Mouse (Mus musculus) layer of hippocampus, adult 8-10 months (tissue): ENCODE results near the gene Tmem151a. TPM values are rescaled to one million over a fixed set of nuclear protein-coding genes. Genes with fewer than 3 reads are reported as not detected.
"Not testable (repeated sequence)": the region's sequence is repeated elsewhere in the genome, so short reads cannot be mapped to it uniquely, and the experiment has no call there.

Source experiments
- DNase-seq, 2 experiments: peaks; one replicate each; pipeline ENCODE4 v3.0.0; 2022; ENCODE audit warnings: low spot score in 2 of 2
- total RNA-seq, 4 experiments: library from RNA; stranded (reverse); gene quantifications; 2 replicates each; pipeline ENCODE4 v1.2.4; 2022

Gene Tmem151a
- total RNA-seq, 4 experiments from 2014 or later, result 104 to 117 (median 106) TPM

DNA sequence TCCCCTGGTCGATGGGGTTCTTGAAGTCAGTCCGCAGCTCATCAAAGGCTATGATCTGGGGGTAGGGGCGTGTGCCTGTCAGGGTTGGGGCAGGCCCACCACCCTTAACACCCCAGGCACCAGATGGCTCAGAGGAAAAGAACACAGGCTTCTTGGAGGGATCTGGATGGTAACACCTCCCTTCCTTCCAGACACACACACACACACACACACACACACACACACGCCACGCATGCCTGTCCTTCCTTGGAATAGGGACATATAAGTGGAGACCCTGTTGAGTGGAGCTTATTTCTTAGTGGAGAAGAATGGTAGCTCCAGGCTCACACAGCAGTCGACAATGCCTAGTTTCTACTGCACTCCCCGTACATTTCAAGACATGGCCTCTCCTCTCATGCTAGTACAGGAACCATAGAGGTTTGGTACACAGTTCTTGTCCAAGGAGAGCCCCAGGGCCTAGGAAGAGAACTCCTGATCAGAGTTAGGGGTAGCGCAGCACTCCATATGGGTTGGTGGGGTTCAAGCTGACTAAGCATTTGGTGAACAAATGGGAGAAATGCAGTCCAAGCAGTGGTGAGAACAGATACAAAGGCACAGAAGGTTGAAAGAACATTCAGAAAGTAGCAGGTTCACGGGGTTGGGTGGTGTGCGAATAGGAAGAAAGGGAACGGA is 9.6 kb upstream of the Tmem151a start:
- no peak for DNase-seq

DNA sequence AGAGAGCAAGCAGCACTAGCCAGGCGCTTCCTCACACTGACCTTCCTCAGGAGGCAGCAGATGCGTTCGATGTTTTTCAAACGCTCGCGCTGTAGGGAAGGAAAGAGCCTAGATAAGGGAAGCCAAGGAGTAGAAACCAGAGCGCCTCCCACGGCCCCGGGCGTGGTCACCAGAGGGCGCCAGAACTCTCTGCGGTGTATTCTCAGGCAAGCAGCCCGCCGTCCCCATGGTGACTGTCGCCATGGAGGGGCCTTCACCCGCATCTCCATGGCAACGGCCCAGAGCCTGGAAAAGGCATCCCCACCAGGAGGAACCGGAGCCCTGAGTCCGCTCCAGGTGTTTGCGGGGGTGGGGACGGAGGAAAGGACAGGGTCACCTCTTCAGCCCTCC is 8.9 kb upstream of the Tmem151a start:
- DNase-seq, result peak; percentile 95 to 98

DNA sequence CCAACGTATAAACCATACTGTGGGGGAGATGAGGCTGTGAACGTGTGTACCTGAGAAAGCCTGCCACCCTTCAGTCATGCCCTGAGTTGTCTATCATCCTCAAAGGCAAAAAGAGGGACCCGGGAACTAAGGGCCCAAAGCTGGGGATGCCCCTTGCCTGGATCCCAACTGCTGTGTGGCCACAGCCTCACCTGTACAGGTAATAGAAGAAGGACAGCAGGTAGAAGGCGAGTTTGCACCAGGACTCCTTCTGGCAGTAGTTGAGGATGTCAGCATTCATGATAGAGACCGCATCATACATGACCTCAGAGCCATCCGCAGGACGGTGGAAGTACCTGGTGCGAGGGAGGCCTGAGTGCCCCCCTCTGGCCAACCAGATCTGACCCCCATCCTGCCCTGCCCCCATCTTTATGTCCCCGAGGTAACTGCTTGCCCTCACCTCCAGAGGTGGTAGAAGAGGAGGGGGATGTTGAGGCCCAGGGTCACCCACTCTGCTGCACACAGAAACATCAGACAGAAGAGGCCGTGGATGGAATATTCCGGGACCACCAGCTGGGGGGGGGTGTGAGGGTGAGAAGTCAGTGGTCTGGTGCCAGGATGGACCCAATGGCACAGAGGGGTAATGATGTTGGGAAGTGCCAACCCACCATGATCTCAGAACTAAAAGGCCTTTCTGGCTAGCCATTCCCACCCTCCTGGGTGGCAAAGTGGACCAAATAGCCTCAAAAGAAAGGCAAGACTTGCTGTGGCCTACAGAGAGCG is 8.3 kb upstream of the Tmem151a start:
- no peak for DNase-seq

DNA sequence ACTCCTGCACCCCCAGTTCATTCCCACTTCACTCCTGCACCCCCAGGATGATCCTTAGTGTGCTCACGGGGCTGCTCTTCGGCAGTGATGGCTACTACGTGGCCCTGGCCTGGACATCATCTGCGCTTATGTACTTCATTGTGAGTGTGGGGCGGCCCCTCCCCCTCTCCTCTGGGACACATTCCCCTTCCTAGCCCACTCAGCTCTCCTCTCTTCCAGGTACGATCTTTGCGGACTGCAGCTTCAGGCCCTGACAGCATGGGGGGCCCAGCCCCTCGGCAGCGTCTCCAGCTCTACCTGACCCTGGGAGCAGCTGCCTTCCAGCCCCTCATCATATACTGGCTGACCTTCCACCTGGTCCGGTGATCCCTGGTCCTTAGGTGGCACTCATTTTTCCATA is 6.8 kb upstream of the Tmem151a start:
- no peak for DNase-seq

DNA sequence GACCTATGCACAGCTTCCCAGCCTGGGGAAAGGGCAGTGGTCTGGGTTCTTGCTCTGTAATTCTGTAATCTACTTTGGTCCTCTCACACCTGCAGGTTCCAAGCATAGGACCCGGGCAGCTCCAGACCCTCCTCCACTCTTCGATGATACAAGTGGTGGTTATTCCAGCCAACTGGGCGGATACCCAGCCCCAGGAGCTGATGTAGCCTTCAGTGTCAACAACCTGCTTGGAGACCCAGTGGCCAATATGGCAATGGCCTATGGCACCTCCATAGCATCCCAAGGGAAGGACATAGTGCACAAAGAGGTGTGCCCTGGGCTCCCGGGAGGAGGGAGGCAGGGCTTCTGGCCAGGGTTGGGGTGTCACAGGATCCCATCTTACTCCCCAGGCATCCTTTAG is 4.0 kb upstream of the Tmem151a start:
- DNase-seq, result no peak

DNA sequence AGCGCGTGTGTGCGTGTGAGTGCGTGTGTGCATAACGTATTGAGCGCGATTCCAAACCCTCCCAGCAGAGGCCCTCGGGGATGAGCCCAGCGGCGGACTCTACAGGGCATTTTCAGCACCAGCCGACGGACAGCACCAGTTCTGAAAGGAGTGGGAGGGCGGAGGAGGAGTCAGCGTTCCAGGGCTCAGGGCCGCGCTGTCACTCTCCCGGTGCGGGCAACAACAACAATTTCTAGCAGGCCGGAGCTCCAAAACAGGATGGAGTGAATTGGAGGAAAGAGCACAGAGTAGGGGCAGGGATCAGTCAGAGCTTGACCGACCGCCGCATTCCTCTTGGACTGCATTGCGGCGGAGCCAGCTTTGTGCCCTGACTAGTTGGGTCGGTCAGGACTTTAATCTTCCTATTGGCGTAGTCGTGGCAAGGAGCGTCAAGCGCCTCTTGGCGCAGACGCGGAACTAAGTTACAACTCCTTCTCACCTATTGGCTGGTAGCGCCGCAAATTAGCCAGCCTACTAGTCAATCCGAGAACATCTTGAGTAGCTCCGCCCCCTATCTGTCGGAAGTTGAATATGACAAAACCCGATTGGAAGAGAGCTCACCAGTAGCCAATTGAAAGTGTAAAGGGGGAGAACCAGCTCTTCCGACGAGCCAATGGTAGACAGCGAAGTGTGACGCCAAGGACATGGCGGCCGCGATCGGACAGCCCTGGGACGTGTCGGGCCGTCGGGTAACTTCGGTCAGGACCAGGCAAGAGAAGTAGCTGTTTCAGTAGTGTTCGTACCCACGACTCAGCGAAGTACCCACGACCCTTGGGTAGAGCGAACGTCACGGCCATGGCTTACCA is 2.8 kb upstream of the Tmem151a start, which contains the start of gene Yif1a:
Gene Yif1a (plus strand): TSS at position 655 of the 845 bp plus-strand sequence.
- peak; percentile 96 to 99 for DNase-seq

- not testable (repeated sequence) for DNase-seq
Observed at GRCm38 (mm10) chr19:5086533-5086932, 1.2 kb upstream of the Tmem151a start.

GRCm38 (mm10) chr19:5084834-5085144 is 542 bp downstream of the Tmem151a start:
- no peak for DNase-seq

GRCm38 (mm10) chr19:5083961-5084833 is 1.1 kb downstream of the Tmem151a start:
- DNase-seq, result no peak

DNA sequence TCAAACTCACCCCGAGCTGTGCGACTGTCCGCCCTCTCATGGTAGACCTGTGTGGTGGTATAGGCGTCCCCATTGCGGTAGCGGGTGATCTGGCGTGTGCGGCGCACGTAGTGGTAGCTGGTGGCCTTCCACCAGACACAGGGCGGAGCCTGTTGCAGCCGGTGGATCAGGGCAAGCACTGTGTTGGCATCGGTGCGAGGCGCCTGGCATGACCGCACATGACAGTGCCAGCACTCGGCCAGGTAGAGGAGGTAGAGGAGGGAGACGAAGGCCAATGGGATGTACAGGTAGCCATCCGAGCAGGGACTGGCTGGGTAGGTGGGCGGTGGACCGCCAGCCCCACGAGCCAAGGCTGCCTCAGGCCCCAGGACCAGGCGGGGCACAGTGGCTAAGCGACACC is 2.7 kb downstream of the Tmem151a start:
- no peak for DNase-seq

GRCm38 (mm10) chr19:5082005-5082404 is 3.3 kb downstream of the Tmem151a start:
- DNase-seq, result no peak

DNA sequence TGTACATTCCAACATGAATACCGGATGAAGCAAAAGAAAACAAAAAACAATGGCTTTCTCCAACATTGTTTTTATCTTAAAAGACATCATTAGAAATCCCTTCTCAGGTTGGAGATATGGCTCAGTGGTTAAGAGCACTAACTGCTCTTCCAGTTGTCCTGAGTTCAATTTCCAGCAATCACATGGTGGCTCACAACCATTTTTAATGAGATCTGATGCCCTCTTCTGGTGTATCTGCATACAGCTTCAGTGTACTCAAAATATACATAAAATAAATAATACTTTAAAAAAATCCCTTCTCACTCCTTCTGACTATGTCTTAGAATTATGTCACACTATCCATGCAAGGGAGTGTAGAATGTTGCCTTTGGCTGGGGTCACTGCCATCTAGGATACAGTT is 6.1 kb downstream of the Tmem151a start:
- no peak for DNase-seq

GRCm38 (mm10) chr19:5073518-5073917 is 11.8 kb downstream of the Tmem151a start:
- DNase-seq, result no peak

GRCm38 (mm10) chr19:5073028-5073427 is 12.3 kb downstream of the Tmem151a start:
- DNase-seq, result no peak

DNA sequence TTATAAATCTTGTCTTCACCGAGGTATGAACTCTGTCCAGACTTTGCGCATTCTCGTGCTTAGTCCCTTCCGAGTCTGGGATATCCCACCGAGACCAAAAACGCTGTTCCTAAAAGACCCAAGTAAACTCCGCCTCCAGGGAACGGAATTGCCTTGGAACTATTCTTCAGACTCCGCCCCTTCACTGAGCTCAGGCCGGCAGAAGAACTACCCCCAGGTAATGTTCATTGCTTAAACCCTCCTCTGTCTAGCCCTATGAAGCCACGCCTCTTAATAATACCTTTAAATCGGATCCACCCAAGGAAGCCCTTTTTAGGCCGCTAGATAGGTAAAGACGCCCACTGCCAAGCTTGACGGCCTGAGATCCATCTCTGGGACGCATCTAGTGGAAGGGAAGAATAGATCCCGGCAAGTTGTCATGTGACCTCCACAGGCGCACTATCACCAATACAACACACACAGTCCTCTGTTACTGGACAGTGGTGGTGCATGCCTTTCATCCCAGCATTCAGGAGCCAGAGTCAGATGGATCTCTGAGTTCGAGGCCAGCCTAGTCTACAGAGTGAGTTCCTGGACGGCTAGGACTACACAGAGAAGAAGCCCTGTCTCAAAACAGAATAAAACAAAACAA is 12.8 kb downstream of the Tmem151a start:
- DNase-seq, result no peak

DNA sequence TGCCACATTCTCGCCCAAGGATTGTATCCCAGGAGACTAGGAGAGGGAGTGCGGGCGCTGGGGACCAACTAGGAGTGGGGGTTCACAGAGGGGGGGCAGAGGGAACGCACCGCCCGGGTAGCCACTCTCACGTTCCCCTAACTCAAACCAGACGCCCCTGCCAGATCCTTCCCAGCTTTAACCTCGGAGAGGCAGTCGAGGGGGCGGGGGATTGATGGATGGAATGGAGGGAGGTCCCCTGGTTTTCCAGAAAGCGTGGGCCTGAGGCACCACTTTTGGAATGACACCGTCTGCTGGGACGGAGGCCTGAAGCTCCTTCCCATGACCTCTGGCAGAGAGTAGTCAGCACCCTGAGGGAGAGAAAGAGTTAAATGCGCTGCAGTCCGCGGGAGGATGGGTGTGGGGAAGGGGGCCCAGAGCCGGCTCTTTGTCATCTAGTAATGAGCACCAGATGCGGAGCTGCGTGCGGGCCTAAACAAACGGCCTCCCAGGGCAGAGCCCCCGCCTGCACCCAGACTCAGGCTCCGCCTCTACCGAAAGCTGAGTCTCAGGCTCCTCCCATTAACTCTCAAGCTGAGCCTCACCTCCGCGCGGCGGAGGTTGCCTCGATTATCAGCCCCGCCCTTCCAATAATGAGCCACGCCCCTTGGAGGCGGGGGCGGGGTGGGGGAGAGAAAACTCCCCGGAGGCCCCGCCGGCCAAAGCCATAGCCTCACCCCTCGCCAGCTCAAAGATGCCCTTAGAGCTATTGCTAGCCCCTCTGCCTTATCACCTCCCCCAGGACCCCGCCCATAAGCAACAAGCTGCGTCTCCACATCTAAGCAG is 13.6 kb downstream of the Tmem151a start:
- no peak for DNase-seq

DNA sequence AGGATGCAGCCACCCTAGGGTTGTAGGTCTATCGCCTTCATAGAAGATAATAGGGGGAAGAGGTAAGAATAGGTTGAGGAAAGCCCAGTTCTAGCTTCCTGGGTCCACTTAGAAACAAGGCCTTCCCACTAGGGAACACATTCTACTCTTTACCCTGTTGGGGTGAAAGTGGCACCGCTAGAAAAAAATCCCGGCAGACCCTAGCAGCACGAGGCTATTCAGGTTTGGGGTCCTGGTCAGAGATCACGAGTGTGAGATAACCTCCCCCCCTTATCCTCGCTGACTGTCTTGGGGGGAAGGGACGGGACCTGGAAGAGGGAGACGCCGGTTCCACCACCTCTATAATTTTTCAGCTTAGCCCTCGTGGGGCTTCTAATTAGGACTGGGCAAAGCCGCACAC is 14.3 kb downstream of the Tmem151a start:
- DNase-seq, result no peak

GRCm38 (mm10) chr19:5069978-5070377 is 15.4 kb downstream of the Tmem151a start:
- DNase-seq, result no peak

DNA sequence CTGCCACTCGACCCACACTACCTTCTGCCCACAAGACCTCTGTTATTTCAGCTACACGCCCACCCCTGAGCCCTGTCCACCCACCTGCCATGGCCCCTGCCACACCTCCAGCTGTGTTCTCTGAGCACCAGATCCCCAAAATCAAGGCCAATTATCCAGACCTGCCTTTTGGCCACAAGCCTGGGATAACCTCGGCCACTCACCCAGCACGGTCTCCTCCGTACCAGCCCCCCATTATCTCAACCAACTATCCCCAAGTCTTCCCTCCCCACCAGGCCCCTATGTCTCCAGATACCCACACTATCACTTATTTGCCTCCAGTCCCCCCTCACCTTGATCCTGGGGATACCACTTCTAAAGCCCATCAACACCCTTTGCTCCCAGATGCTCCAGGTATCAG is 15.8 kb downstream of the Tmem151a start:
- DNase-seq, result no peak
